Mouse (Mus musculus) myocyte (in vitro differentiated cells): ENCODE results near the gene Ldlrad3.

ENCODE experiments used
- CEBPB ChIP-seq: IDR thresholded peaks from 2 replicates; pipeline ENCODE4 v1.6.1; 2011; ENCODE audit warnings: mild to moderate bottlenecking, moderate library complexity; ENCODE audit not compliant: poor library complexity, insufficient read depth, severe bottlenecking
- MAX ChIP-seq: IDR thresholded peaks from one replicate; pipeline ENCODE4 v1.6.1; 2011; ENCODE audit warnings: low read depth, mild to moderate bottlenecking, control low read depth
- MYOG ChIP-seq, 3 experiments: IDR thresholded peaks; one replicate each; pipeline ENCODE4 v1.6.1; 2011; ENCODE audit warnings: control low read depth in 2 of 3, low read depth in 2 of 3, mild to moderate bottlenecking in 2 of 3; ENCODE audit not compliant: insufficient read length in 2 of 3, control insufficient read depth in 1 of 3, insufficient read depth in 1 of 3
- POLR2A ChIP-seq: IDR thresholded peaks from one replicate; pipeline ENCODE4 v1.6.1; 2011; ENCODE audit warnings: low read depth, mild to moderate bottlenecking, control low read depth, moderate library complexity; ENCODE audit not compliant: insufficient read length
- POLR2AphosphoS2 ChIP-seq: IDR thresholded peaks from one replicate; pipeline ENCODE4 v1.6.1; 2011; ENCODE audit warnings: low read depth, control low read depth; ENCODE audit not compliant: insufficient read length
- TCF12 ChIP-seq: IDR thresholded peaks from one replicate; pipeline ENCODE4 v1.6.1; 2011; ENCODE audit warnings: mild to moderate bottlenecking, control low read depth; ENCODE audit not compliant: poor library complexity, insufficient read depth, severe bottlenecking
- TCF3 ChIP-seq: IDR thresholded peaks from one replicate; pipeline ENCODE4 v1.6.1; 2011; ENCODE audit warnings: low read depth, control low read depth; ENCODE audit not compliant: insufficient read length
- USF1 ChIP-seq: IDR thresholded peaks from one replicate; pipeline ENCODE4 v1.6.1; 2011; ENCODE audit warnings: low read depth, mild to moderate bottlenecking, control low read depth, moderate library complexity

- TF ChIP-seq POLR2A (no peak), MAX (no peak), POLR2AphosphoS2 (no peak), USF1 (no peak), CEBPB (no peak), TCF12 (no peak), MYOG (IDR thresholded peaks at IDR 0.05; ENCODE audit: control insufficient read depth in 1 of 3, insufficient read depth in 1 of 3, insufficient read length in 2 of 3, low read depth in 2 of 3) (no peak), TCF3 (no peak)
Measured at GRCm38 (mm10) chr2:102205672-102206399, 19.7 kb upstream of the Ldlrad3 start.
